Mouse (Mus musculus): Measurements from ENCODE around the gene Gm20715.

GRCm38 (mm10) chr7:6415442-6415787 lies 5.3 kb downstream of the Gm20715 start:
- no peak for TF ChIP-seq CTCF (IDR thresholded peaks at IDR 0.05; ENCODE audit: low read depth)
- no peak for TF ChIP-seq EP300 (IDR thresholded peaks at IDR 0.05; ENCODE audit: low read depth)

Data from liver, embryonic 14.5 days (tissue).